Mouse (Mus musculus) midbrain, embryonic 16.5 days (tissue): ENCODE results near the gene Med11. TPM values are rescaled to one million over a fixed set of nuclear protein-coding genes. Genes with fewer than 3 reads are reported as not detected.
"Not testable (repeated sequence)": the region's sequence is repeated elsewhere in the genome, so short reads cannot be mapped to it uniquely, and the experiment has no call there.

Source experiments
- ATAC-seq: fragments of 200-750 bp; cut with Nextera tagmentation; 2 replicates; pipeline ENCODE4 v1.8.0; 2017; ENCODE audit warnings: moderate TSS enrichment
- H3K27ac ChIP-seq: fragments of 300-500 bp; sonication (generic); 2 replicates; pipeline ENCODE4 v1.5.1; 2014; ENCODE audit warnings: mild to moderate bottlenecking, low read length, mixed read lengths
- H3K27me3 ChIP-seq: fragments of 300-500 bp; sonication (generic); 2 replicates; pipeline ENCODE4 v1.6.1; 2014; ENCODE audit warnings: low read depth, low read length, mixed read lengths; ENCODE audit not compliant: control insufficient read depth, insufficient read depth
- H3K36me3 ChIP-seq: fragments of 300-500 bp; sonication (generic); 2 replicates; pipeline ENCODE4 v1.6.1; 2014; ENCODE audit warnings: mild to moderate bottlenecking, low read length, moderate library complexity, mixed read lengths; ENCODE audit not compliant: control insufficient read depth, insufficient read depth
- H3K4me1 ChIP-seq: fragments of 300-500 bp; sonication (generic); 2 replicates; pipeline ENCODE4 v1.6.1; 2014; ENCODE audit warnings: mild to moderate bottlenecking, low read length, mixed read lengths; ENCODE audit not compliant: control insufficient read depth, insufficient read depth
- H3K4me2 ChIP-seq: fragments of 300-500 bp; sonication (generic); 2 replicates; pipeline ENCODE4 v1.6.1; 2014; ENCODE audit warnings: mild to moderate bottlenecking, low read length, mixed read lengths
- H3K4me3 ChIP-seq: fragments of 300-500 bp; sonication (generic); 2 replicates; pipeline ENCODE4 v1.5.1; 2014; ENCODE audit warnings: low read depth, mild to moderate bottlenecking, low read length, moderate library complexity, mixed read lengths
- H3K9ac ChIP-seq: fragments of 300-500 bp; sonication (generic); 2 replicates; pipeline ENCODE4 v1.6.1; 2014; ENCODE audit warnings: low read depth, low read length, mixed read lengths
- H3K9me3 ChIP-seq: fragments of 300-500 bp; sonication (generic); replicated peaks from 2 replicates; pipeline ENCODE4 v1.6.1; 2014; ENCODE audit warnings: mild to moderate bottlenecking, low read length, mixed read lengths; ENCODE audit not compliant: control insufficient read depth, poor library complexity, severe bottlenecking
- WGBS: fragments of 180-500 bp; shearing (Covaris S2); extraction: QIAGEN DNeasy Blood & Tissue Kit; methylation state at CpG from one replicate; pipeline ENCODE4 v1.1.7; 2014; 5-methylcytosine and 5-hydroxymethylcytosine counted together
- polyA plus RNA-seq: library from polyadenylated mRNA; unstranded; fragments of >200 nt; fragmentation: Nextera tagmentation; extraction: Ambion mirVana; gene quantifications from 2 replicates; pipeline ENCODE4 v1.2.1, GENCODE M21; 2015

Med11 gene
- polyA plus RNA-seq, 1 experiment from 2014 or later = 44.1 TPM

DNA sequence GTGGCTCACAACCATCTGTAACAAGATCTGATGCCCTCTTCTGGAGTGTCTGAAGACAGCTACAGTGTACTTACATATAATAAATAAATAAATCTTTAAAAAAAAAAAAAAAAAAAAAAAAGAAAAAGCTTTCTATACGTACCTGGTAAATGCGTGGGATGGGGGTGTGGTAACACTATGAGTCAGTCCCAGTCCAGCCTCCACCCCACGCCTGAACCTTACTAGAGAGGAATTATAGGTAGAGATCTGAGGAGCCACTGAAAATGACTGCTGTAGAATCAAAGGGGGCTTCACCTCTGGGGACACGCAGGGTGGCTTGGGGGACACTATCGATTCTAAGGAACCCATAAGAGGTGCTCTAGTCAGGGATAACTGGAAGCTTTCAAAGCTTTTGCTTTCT lies 21.6 kb downstream of the Med11 start:
- 88% methylated on average over 5 of the region's 5 CpGs for WGBS
- H3K36me3 ChIP-seq = not testable (repeated sequence)

DNA sequence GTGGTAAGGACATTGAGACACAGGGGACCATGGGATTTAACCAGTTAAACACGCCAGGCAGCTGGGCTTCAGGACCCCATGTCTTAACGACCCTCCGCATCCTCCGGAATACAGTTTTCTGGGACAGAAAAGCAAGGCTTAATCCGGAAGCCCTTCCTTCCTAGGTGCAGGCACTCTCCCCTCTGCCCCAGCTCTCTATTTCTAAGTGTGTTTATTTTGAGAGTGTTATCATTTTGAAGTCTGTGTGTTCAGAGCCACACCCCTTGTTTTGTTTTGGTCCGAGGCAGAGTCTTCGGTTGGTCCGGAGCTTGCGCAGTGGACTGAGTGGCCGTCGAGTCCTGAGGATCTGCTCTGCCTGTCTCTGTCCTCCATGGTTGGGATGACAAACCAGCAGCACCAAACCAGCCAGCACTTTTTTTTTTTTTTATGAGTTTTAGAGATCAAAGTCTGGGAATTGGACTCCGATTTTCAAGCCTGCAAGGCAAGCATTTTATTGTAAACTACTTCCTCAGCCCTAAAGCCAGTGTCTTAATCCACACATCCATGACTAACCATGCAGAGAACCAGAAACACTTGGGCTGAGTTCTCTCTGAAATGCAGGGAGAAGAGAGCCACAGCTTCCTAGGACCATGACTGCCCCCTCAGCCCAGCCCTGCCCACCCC lies 23.3 kb downstream of the Med11 start:
- Histone ChIP-seq H3K4me1 (no peaks in the 10 kb centered on the region), H3K4me3 (no peak overlapping the region), H3K9ac (no peak overlapping the region), H3K27me3 (no peaks in the 10 kb centered on the region), H3K36me3 (no peaks in the 10 kb centered on the region), H3K4me2 (no peak overlapping the region), H3K9me3 (no peaks in the 10 kb centered on the region), H3K27ac (no peak overlapping the region)
- WGBS = 74% methylated on average over 12 of the region's 12 CpGs
- no peak for ATAC-seq

More for the DNA sequence above, 21.6 kb downstream of the Med11 start:
- not testable (repeated sequence) for H3K9me3 ChIP-seq, H3K9ac ChIP-seq, H3K27me3 ChIP-seq, H3K4me1 ChIP-seq, H3K27ac ChIP-seq, ATAC-seq, H3K4me2 ChIP-seq, H3K4me3 ChIP-seq

DNA sequence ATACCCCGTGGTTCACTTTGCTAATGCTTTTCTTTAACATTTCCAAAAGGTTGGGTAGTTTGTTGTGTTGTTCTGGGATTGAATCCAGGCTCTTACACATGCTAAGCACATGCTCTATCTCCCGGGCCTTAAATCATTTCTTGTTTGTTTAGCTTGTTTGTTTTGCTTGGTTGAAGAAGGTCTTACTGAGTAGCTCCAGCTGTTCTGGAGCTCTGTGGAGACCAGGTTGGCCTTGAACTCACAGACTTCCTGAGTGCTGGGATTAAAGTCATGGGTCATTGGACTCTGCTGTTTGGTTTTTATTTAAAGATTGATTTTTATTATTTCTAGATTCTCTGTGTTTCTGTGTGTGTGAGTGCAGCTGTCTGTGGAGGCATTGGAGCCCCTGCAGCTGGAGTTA lies 33.8 kb downstream of the Med11 start:
- no peaks in the 10 kb centered on the region for H3K27me3 ChIP-seq
- no peaks in the 10 kb centered on the region for H3K9me3 ChIP-seq
- H3K9ac ChIP-seq = no peak overlapping the region
- no peak for ATAC-seq
- 52% methylated on average over 2 of the region's 2 CpGs for WGBS
- no peaks in the 10 kb centered on the region for H3K4me1 ChIP-seq
- H3K4me2 ChIP-seq = no peak overlapping the region
- no peaks in the 10 kb centered on the region for H3K36me3 ChIP-seq
- no peak overlapping the region for H3K4me3 ChIP-seq
- H3K27ac ChIP-seq = no peak overlapping the region

DNA sequence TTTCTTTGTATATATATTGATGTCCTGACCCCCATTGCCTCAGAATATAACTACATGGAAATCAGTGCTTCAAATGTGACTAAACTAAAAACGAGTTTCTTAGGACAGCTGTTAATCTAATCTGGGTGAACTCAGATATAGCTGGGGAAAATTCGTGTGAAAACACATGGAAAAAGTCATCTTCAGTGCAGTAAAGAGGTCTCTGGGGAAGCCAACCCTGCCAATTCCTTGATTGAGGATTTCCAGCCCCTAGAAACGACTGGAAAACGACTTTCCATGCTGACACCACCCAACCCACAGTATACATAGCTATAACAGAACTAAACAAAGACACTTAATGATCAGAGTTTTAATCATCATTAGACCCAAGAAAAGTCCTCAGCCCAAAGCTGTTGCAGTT lies 36.1 kb downstream of the Med11 start:
- WGBS = 59% methylated on average over 4 of the region's 4 CpGs
- ATAC-seq = no peak
- no peaks in the 10 kb centered on the region for H3K27me3 ChIP-seq

DNA sequence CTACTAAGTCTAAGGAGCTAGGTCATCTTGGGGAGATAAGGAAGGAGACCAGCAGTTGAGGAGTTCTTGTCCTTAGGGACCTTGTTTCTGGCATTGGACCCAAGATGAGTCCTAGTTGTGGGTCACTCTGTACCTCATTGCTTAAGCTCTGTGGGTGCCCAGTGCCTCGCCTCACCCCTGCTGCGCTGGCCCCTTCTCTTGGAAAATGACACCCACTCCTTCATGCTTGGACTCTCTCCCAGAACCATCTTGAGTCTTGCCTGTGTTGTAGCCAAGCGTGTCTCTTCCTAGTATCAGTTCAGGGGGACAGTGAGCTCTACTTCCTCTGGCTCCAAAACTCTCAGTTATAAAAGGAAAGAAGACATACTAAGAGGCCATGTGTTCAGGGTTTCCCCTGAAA lies 37.4 kb downstream of the Med11 start:
- Histone ChIP-seq H3K27me3 (no peaks in the 10 kb centered on the region), H3K9me3 (no peaks in the 10 kb centered on the region; the same call in 1 of the 2 replicates), H3K9ac (no peak overlapping the region), H3K4me3 (no peak overlapping the region), H3K27ac (no peak overlapping the region), H3K4me2 (no peak overlapping the region), H3K4me1 (no peaks in the 10 kb centered on the region), H3K36me3 (no peaks in the 10 kb centered on the region)
- no peak for ATAC-seq
- 92% methylated on average over 3 of the region's 3 CpGs for whole genome bisulfite sequencing

More for the DNA sequence above, 36.1 kb downstream of the Med11 start:
- Histone ChIP-seq H3K9me3 (no peaks in the 10 kb centered on the region; the same call in 1 of the 2 replicates), H3K9ac (no peak overlapping the region), H3K4me3 (no peak overlapping the region), H3K36me3 (no peaks in the 10 kb centered on the region), H3K27ac (no peak overlapping the region), H3K4me1 (no peaks in the 10 kb centered on the region), H3K4me2 (no peak overlapping the region)

DNA sequence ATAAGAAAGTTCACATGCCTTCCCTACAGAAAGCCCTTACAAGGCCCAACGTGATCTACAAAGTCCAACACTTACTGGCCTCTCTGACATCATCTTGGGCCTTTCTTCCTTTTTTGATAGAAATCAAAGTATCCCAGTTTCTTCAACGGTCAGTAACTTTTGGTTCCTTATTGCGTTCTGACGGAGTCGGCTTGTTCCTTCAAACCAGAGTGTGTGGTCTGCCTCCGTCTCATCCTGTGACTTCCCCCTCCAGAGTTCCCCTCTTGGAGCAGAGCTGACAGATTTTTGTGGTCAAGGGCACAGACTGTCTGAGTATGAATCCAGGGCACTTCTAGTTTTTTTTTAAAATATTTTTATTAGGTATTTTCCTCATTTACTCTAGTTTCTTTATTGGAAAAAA lies 38.0 kb downstream of the Med11 start:
- Histone ChIP-seq H3K9ac (no peak overlapping the region), H3K4me3 (no peak overlapping the region), H3K27me3 (no peaks in the 10 kb centered on the region), H3K27ac (no peak overlapping the region), H3K4me1 (no peaks in the 10 kb centered on the region), H3K9me3 (no peaks in the 10 kb centered on the region; the same call in 1 of the 2 replicates), H3K36me3 (no peaks in the 10 kb centered on the region), H3K4me2 (no peak overlapping the region)
- WGBS = 85% methylated on average over 6 of the region's 6 CpGs
- ATAC-seq = no peak

DNA sequence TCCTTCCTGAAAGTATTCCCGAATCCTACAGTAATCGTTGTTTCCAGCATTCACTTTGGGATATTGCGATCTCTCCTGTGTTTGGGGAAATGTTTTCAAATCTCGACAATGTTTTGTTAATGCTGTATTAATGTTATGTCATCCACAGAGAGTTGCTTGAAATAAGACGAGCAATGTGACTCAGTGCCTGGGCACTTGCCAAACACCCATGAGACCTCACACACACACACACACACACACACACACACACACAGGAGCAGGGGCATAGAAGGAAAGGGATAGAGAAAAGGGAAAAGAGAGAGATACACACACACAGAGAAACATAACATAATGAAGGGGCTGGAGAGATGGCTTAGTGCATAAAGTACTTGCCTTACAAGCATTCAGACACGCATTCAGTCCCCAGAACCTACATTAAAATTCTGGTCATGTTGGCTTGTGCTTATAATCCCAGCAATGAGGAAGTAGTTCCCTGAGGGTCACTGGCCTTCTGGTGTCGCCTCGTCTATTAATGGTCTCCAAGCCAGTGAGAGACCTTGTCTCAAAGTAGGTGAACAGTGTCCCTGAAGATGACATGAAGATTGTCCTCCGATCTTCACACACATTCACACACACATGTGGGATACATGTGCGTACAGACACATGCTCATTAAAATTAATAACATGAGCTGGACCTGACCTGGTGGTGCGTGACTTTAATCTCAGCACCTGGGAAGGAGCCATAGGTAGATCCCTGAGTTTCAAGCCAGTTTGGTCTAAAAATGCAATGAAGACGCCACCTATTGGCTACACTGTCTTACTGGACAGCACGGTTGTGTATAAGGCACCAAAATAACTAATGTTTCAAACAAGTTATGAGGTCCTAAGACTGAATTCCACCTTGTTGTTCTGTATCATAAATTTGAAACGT lies 48.1 kb downstream of the Med11 start:
- Histone ChIP-seq H3K36me3 (no peaks in the 10 kb centered on the region), H3K27ac (no peak overlapping the region), H3K4me3 (no peak overlapping the region), H3K4me1 (no peaks in the 10 kb centered on the region), H3K9me3 (no peaks in the 10 kb centered on the region), H3K4me2 (no peak overlapping the region), H3K27me3 (no peaks in the 10 kb centered on the region), H3K9ac (no peak overlapping the region)
- ATAC-seq = no peak
- 63% methylated on average over 14 of the region's 14 CpGs for WGBS

DNA sequence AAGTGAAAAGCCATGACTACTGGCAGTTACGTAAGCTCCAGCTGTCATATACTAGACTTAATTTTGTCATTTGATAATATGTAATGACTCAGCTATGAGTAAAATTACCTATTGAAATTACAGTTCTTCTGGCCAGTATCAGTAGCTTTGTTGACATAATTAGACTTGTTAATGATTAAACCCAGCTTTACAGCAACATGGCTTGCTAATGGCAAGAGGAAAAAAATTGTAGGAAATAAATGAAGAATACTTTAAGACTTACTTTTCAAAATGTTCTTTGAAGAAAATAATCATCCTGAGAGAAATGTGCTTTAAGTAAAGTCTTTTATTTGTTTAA lies 48.7 kb downstream of the Med11 start:
- Histone ChIP-seq H3K27me3 (peaks cover 2% of the 10 kb centered on the region; the same call in 1 of the 2 replicates), H3K27ac (no peak overlapping the region), H3K4me2 (no peak overlapping the region), H3K9me3 (no peaks in the 10 kb centered on the region), H3K4me3 (no peak overlapping the region), H3K36me3 (no peaks in the 10 kb centered on the region), H3K9ac (no peak overlapping the region), H3K4me1 (no peaks in the 10 kb centered on the region)
- 94% methylated on average over 1 of the region's 1 CpGs for WGBS
- ATAC-seq = no peak

DNA sequence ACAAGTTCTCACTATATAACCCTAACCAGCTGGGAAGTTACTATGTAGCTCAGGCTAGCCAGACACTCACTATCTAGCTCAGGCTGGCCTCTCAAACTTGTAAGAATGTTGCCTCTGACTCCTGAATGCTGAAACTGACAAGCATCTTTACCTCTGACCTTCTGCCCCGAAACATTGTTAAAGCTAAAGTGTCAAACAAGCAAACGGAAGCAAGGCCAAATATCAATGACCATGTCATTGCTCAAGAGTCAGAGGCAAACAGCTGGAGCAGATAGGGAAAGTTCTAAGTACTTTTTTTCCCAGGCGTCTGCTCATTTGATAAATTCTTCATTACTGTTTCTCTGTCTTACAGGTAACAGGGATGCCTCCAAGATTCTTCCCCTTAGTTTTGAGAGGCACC lies 50.3 kb downstream of the Med11 start:
- peaks cover 2% of the 10 kb centered on the region; the same call in 1 of the 2 replicates for H3K27me3 ChIP-seq
- no peak overlapping the region for H3K27ac ChIP-seq
- H3K4me3 ChIP-seq = no peak overlapping the region
- H3K9ac ChIP-seq = no peak overlapping the region
- 72% methylated on average over 3 of the region's 3 CpGs for WGBS
- no peaks in the 10 kb centered on the region for H3K36me3 ChIP-seq
- H3K9me3 ChIP-seq = no peaks in the 10 kb centered on the region
- ATAC-seq = no peak
- H3K4me2 ChIP-seq = no peak overlapping the region
- H3K4me1 ChIP-seq = no peaks in the 10 kb centered on the region
